Mouse (Mus musculus) thymus, adult 2 months (tissue): ENCODE results near the gene Pikfyve.

ENCODE experiments used
- CTCF ChIP-seq: fragments of 200-500 bp; IDR thresholded peaks from 2 replicates; pipeline ENCODE4 v1.5.1; 2012; ENCODE audit warnings: mild to moderate bottlenecking, control low read depth, low read length, moderate library complexity, borderline replicate concordance; ENCODE audit not compliant: control insufficient read depth, poor library complexity, insufficient read depth; ENCODE audit errors: extremely low read depth
- POLR2A ChIP-seq: fragments of 200-500 bp; IDR thresholded peaks from 2 replicates; pipeline ENCODE4 v1.6.1; 2012; ENCODE audit warnings: mild to moderate bottlenecking, low read length, control low read depth, moderate library complexity; ENCODE audit not compliant: control insufficient read depth, poor library complexity, insufficient read depth; ENCODE audit errors: extremely low read depth

DNA sequence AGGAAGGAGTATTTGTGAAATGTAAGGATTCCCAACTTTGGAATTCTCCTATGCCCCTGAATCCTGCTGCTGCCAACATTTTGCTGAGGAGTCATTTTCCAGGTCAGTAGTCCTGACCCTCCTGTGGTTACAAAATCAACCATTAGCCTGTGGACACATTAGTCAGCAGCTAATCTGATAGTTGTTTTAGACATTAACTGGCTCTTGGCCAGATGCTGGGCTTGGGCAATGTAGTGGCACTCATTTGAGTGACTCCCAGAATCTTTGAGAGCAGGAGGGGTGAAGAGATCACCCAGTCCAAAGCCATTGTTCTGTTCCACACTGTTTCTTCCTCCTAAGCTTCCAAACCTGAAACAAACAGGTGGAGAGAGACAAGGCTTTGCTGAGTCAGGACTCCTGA, 31.7 kb upstream of the Pikfyve start:
- TF ChIP-seq POLR2A (no peak), CTCF (no peak)
